Mouse (Mus musculus) adrenal gland, postnatal 25 days (tissue): ENCODE measurements around the gene Clec12a. TPM values are rescaled to one million over a fixed set of nuclear protein-coding genes. Genes with fewer than 3 reads are reported as not detected.

Experiments used
- DNase-seq: peaks from one replicate; pipeline ENCODE4 v3.0.0; 2021; ENCODE audit warnings: mixed read lengths
- total RNA-seq: library from RNA; stranded (reverse); gene quantifications from 2 replicates; pipeline ENCODE4 v1.2.3, GENCODE M21; 2021

Clec12a gene
- total RNA-seq, 1 experiment from 2014 or later, result 0.46 TPM

DNA sequence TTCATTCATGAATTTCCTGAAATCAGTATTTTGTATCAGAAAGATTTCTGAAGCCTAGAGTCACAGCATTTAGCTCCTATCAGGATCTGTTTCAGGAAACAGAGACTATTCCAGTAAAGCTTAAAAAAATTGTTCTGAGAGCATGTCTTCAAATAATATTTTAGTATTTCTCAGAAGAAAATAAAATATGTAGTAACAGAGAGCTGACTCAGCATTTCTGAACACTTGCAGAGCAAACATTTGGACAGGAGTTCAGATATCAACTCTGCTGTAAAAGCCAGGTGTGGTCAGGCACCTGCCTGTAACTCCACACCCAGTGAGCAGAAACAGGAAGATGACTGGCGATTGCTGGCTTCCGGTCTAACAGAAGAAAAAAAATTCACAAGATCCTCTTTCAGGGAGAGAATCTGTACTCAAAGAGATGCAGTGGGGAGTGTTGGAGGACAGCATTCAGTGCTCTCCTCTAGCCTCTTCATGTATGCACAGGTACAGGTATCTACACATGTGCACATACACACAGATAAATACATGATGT, 32.5 kb downstream of the Clec12a start:
- no peak for DNase-seq

GRCm38 (mm10) chr6:129380454-129380853, 38.0 kb downstream of the Clec12a start:
- no peak for DNase-seq

GRCm38 (mm10) chr6:129381736-129382135, 39.2 kb downstream of the Clec12a start:
- DNase-seq, result no peak

GRCm38 (mm10) chr6:129383466-129383865, 41.0 kb downstream of the Clec12a start:
- DNase-seq, result no peak

DNA sequence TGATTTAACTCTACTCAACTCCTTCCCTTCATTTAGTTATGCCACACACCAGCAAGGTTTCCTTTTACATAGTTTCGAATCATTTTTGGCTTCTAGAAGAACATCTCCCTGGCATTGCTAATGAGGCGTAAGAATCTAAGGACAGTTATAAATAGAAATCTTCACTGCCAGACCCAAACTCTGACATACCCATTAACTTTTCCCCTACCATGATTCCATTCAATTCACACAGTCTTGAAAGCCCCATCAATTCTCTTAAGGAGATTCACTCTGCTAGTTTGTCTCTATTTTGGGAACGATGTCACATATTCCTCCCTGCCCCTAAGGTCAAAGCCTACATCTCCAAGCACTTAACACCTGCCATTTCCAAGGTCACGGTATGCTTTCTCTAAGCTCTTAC, 42.5 kb downstream of the Clec12a start:
- DNase-seq, result no peak

DNA sequence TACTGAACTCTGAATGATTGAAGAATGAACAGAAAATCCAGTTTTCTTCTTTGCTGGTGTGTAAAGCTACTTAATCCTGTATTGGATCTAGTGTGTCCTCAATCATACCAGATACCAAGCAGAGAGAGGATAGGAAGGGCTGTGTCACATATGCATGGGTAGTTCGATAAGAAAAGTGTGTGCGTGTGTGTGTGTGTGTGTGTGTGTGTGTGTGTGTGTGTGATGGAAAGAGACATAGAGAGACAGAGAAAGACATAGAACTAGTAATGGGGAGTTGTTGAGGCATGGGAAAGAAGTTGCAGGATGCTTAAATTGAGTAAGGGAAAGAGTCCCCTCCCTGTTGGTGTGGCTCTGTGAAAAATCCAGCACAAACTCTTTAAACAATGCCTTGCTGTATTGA, 43.3 kb downstream of the Clec12a start, which contains the start of gene Clec12b:
TSS of gene Clec12b (minus strand) at position 101 of the 400 bp plus-strand sequence.
- DNase-seq, result no peak

- no peak for DNase-seq
Observed at GRCm38 (mm10) chr6:129393087-129393720, 50.7 kb downstream of the Clec12a start.

- no peak for DNase-seq
Observed at GRCm38 (mm10) chr6:129393732-129394131, 51.2 kb downstream of the Clec12a start.

DNA sequence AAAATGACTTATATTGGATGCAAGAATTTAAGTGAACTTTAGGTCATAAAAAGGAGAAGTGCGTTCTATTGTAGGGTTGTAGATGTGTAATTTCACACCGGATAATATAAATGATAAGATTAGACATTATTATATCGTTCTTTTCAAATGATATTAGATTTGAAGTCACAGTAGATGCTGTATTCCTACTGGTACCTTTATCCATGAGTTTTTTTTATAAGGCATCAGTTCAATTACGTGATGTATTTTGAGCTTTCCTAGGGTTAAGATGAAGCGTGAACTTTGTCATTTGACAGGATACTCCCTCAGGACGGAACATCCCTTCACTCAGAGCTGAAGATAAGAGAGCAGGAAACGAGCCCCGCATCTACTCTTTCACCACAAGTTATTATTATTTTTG, 54.5 kb downstream of the Clec12a start, which contains the start of gene Clec1b:
TSS of gene Clec1b (plus strand) at position 301 of the 400 bp plus-strand sequence.
- no peak for DNase-seq

DNA sequence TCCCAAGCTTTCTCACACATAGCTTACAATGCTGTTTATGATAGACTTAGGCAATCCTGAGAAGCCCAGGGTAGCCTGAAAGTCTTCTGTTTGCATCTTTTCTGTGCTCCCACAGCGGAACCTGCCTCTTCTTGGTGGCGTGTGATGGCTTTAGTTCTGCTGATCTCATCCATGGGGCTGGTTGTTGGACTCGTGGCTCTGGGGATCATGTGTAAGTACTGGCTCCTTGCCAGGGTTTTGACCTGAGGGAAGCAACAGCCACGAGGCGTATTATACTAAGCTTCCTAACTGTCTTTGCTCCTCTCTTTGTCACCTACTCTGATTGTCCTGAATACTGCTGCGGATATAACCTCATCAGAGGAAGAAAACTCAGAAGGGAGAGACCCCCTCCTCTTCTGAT, 57.5 kb downstream of the Clec12a start:
- DNase-seq, result peak; percentile 7

GRCm38 (mm10) chr6:129402404-129402803, 59.9 kb downstream of the Clec12a start:
- no peak for DNase-seq

- no peak for DNase-seq
Observed at GRCm38 (mm10) chr6:129403391-129403790, 60.9 kb downstream of the Clec12a start.

GRCm38 (mm10) chr6:129405999-129406398, 63.5 kb downstream of the Clec12a start:
- DNase-seq, result no peak

- DNase-seq, result no peak
Observed at GRCm38 (mm10) chr6:129407324-129407723, 64.8 kb downstream of the Clec12a start.

GRCm38 (mm10) chr6:129408562-129408961, 66.1 kb downstream of the Clec12a start, which contains the start of gene Clec9a:
Gene Clec9a, plus strand, starts transcription at chr6:129408862.
- DNase-seq, result no peak

GRCm38 (mm10) chr6:129414177-129414576, 71.7 kb downstream of the Clec12a start:
- DNase-seq, result no peak

Other genes starting within 250 kb of the Clec12a start
- not detected in 2 replicates for gene Clec2e, start 241.8 kb upstream of the Clec12a start, total RNA-seq
- 42.2 and 43.0 TPM in 2 replicates for gene Clec2d, start 162.1 kb upstream of the Clec12a start, total RNA-seq
- 0.15 TPM in 1 of 2 replicates, not detected in the other for gene Cd69, start 67.3 kb upstream of the Clec12a start, total RNA-seq
- not detected in 2 replicates for gene 4922502D21Rik, start 10.9 kb upstream of the Clec12a start, total RNA-seq
- gene Clec12b, start 43.2 kb downstream of the Clec12a start, total RNA-seq, result not detected in 2 replicates
- gene Clec1b, start 54.6 kb downstream of the Clec12a start, total RNA-seq, result 0.39 and 0.43 TPM in 2 replicates
- 0.30 TPM in 1 of 2 replicates, not detected in the other for gene Clec9a, start 66.2 kb downstream of the Clec12a start, total RNA-seq
- 4.8 and 6.5 TPM in 2 replicates for gene Clec1a, start 109.3 kb downstream of the Clec12a start, total RNA-seq
- 0.24 TPM in 1 of 2 replicates, not detected in the other for gene Olr1, start 164.5 kb downstream of the Clec12a start, total RNA-seq
- not detected in 2 replicates for gene Tmem52b, start 169.9 kb downstream of the Clec12a start, total RNA-seq
- 251 and 260 TPM in 2 replicates for gene Gabarapl1, start 190.5 kb downstream of the Clec12a start, total RNA-seq
- not detected in 2 replicates for gene Klre1, start 235.2 kb downstream of the Clec12a start, total RNA-seq
- gene Klrd1, start 249.1 kb downstream of the Clec12a start, total RNA-seq, result not detected in 2 replicates